Mouse (Mus musculus) megakaryocyte, embryonic 14.5 days (primary cell): Measurements from ENCODE around the gene Itfg2.

Source experiments
- FLI1 ChIP-seq: IDR thresholded peaks from 2 replicates; pipeline ENCODE4 v1.6.1; 2012; ENCODE audit warnings: low read length, inconsistent platforms, mixed read lengths
- GATA1 ChIP-seq: IDR thresholded peaks from 3 replicates; pipeline ENCODE4 v1.6.1; 2012; ENCODE audit warnings: mixed read lengths, low read length, inconsistent platforms, borderline replicate concordance

GRCm38 (mm10) chr6:128436356-128437005 is 11.8 kb upstream of the Itfg2 start:
- TF ChIP-seq GATA1 (no peak), FLI1 (no peak)
